Mouse (Mus musculus): ENCODE measurements around the gene Gsdma2.

GRCm38 (mm10) chr11:98637501-98637900 is 9.1 kb upstream of the Gsdma2 start:
- no peak for TF ChIP-seq CTCF (IDR thresholded peaks at IDR 0.05; ENCODE audit: insufficient read depth, low read depth, low read length)
- no peak for TF ChIP-seq POLR2A (IDR thresholded peaks at IDR 0.05; ENCODE audit: insufficient read depth, low read depth, low read length)

Measured in olfactory bulb, adult 2 months (tissue).